Mouse (Mus musculus) mature B cell (primary cell): ENCODE data around the gene Nat9.

ENCODE experiments used
- in situ Hi-C: fragments of 300-500 bp; cut with MboI; formaldehyde crosslinking; loops from 2 replicates; pipeline ENCODE4 v1.14.3; 2019

Gene Nat9

DNA sequence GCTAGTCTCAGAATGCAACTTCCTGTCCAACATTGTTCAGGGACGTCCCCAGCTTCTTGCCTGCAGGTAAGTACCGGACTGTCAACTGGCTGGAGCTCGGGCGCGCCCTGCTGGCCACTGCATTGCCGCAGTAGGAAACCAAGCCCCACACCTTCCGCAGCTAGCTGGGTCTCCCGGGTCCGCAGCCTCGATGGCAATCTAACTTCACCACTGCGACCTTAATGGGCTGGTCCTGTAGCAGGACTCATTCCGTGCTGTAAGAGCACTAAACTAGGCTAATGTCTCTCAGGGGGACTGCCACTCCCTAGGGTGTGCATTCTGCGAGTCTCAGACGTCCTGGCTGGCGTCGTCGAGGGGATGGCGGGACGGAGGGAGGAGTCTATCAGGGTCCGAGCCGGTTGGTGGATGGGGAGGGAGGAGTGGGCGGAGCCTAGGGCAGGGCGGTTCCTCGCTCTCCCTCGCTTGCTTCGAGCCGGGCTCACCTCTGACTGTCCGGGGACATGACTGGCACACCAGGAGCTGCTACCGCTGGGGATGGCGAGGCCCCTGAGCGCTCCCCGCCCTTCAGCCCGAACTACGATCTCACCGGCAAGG, 33.9 kb downstream of the Nat9 start:
- in situ Hi-C loops = no loop called here

DNA sequence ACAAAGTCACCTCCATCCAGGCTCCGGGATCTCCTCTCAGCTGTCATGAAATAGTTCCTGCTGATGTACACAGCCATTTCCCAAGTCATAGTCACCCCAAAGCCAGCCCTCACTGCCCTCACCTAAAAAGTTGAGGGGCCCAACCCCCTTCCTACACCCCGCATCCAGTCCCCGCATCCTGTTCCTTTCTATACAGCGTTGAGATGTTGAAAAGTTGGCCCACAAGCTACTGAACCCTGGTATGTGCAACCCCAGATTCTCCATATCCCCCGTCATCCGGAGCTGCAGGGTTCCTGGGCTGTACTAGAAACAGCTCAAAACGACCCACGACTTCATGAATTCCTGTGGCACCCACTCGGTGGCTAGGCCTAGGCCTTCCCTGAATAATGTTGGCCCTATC, 34.6 kb downstream of the Nat9 start:
- in situ Hi-C loops = no loop called here

DNA sequence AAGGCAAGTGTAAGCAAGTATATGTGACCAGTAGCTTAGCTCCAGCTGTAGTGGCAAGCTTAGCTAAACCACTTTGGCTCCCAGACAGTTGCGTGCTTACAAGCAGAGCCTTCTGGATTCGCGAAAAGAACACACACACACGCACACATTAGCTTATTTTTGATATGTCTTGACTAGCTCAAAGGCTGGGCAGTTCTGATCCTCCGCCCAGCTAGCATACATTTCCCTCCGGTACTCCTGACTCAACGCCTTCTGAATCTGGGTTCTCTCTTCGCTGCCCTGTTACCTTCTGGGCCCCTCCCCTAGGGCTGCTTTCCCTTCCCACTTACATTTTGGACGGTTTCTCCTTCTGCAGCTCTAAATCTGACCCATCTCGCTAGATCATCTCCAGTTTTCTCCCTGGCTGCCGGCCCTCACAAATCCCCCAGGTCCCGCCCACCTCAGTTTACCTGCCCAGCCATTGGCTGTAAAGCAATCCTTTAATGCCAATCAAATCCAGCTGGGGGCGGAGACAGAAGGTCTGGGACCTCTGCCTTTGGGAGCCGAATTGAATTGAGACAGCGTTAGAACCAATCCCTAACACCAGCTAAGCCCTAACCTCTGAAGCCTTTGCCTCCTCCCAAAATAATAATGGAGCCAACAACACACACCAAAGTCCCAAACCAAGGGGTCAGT, 35.8 kb downstream of the Nat9 start:
- in situ Hi-C loops = no loop called here

DNA sequence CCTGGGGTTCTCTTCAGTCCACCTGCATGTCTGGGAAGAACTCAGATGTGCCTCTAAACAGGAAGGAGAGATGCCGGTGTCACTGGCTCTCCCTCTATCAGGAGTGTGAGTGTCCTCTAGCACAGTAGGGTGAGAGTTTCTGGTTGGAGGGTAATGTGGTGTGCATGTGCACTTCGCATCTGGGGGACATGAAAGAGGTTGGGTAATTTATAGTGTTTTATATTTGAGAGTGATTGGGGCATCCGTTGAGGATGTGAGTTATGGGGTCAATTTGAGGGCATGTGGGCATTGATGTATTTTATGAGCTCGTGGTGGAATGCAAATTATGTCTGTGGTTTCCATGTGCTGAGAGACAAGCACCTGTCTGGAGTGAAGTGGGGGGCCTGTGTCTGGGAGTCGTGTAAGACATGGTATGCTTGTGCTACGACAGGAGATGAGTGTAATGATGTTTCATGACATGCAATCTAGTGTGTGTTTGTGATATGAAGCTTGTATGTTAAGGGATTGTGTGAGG, 36.9 kb downstream of the Nat9 start:
- in situ Hi-C loops = no loop called here

DNA sequence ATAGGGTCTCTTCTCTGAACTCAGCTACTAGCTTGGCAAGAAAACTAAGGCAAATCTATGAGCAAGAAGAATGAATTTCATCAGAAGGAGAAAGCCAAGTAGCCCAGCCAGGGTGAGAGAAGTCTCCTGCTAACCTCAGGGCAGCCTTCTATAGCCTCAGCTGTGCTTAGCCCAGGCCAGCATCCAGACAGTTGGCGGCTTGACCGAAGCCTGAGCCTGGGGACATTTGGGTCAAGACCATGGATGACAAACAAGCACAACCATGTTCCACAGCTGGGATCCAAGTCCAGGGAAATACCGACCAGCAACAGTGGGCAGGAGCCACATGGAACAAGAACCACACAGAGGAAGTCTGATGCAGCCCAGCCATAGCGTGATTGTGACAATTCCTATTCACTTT, 39.8 kb downstream of the Nat9 start:
- in situ Hi-C loops = no loop called here

DNA sequence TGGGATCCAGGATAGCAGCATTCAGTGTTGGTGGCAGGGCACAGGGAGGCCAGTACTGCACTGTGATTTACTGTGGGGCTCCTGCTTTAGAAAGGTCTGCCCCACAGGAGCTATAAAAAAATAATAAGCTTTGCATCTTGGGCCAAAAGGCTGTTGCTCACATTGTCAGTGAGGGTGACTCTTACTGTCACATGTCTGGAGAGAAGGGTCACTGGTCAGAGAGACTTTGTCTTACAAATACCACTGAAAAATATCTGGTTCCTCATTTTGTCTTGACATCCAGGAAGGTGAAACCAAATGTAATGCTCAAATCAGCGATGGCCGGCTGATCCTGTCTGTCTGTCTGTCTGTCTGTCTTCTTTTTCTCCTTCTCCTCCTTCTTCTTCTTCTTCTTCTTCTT, 45.7 kb downstream of the Nat9 start:
- in situ Hi-C loops = no loop called here

DNA sequence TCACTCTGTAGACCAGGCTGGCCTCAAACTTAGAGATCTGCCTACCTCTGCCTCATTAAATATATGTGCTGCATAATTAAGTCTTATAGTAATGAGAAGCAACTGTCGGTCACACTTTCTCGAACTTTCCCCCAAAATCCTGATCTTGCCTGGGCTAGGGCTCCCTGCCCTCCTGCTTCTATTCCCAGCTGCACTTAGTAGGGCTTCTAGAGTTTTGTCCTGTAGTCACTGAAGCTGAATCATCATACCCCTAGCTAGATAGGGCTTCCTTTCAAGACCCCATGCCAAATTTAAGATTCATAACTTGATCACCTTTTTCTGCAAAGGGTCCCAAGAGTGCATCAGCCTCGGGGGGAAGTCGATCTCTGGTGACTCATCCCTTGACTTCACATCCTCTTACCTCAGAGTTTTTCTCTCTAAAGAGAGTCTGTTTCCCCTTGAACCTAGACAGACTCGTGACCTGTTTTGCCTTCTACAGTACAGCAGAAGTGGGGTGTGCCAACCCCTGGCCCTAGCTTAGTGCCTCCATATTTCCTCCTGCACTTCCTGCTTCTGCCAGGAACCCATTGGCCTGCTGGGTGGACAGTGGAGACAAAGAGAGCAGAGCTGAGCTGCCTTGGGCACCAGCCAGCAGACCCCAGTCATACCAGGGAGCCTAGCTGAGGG, 48.9 kb downstream of the Nat9 start:
- in situ Hi-C loops = no loop called here

DNA sequence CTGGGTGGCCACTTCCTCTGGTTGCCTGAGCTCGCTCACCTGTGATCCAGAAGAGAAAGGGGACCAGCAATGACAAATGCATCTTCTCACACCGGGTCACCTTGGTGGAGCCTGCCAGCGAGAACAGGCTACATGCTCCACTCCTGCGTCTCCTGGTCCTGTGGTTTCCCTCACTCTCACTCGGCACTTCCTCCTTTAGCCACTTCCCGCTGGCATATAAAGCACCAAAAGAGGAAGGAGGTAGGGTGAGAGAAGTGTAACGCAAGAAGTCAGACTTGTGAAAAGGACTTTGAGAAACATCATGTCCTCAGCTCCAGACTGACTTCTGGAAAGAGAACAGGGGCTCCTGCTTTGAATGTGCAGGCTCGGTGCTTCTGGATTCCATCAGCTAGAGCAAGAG, 53.9 kb downstream of the Nat9 start, which contains the start of gene Cd300lf:
Cd300lf (minus strand) TSS at position 193 of the 400 bp plus-strand sequence.
- in situ Hi-C loops = no loop called here
